Mouse (Mus musculus): ENCODE data around the gene Sos2. TPM values are rescaled to one million over a fixed set of nuclear protein-coding genes. Genes with fewer than 3 reads are reported as not detected.

The Sos2 gene
- total RNA-seq, 2 experiments from 2014 or later = 26.1 to 46.9 TPM

Other genes starting within 250 kb of the Sos2 start
- 7.0 and 12.9 TPM in 2 replicates for gene Vcpkmt, start 98.8 kb downstream of the Sos2 start, total RNA-seq (2014; fragmentation: Nextera tagmentation)
- gene Vcpkmt, start 98.8 kb downstream of the Sos2 start, total RNA-seq (2017) = 17.3 and 17.4 TPM in 2 replicates
- gene L2hgdh, start 43.0 kb upstream of the Sos2 start, total RNA-seq (2014; fragmentation: Nextera tagmentation) = 21.0 and 39.0 TPM in 2 replicates
- gene L2hgdh, start 43.0 kb upstream of the Sos2 start, total RNA-seq (2017) = 26.4 and 34.6 TPM in 2 replicates
- gene Atp5s, start 43.1 kb upstream of the Sos2 start, total RNA-seq (2014; fragmentation: Nextera tagmentation) = 18.9 and 30.4 TPM in 2 replicates
- 11.2 and 13.6 TPM in 2 replicates for gene Atp5s, start 43.1 kb upstream of the Sos2 start, total RNA-seq (2017)
- not detected in 2 replicates for gene Cdkl1, start 109.4 kb upstream of the Sos2 start, total RNA-seq (2014; fragmentation: Nextera tagmentation)
- gene Cdkl1, start 109.4 kb upstream of the Sos2 start, total RNA-seq (2017) = not detected in 2 replicates
- 0.11 TPM in 1 of 2 replicates, not detected in the other for gene Atl1, start 210.8 kb upstream of the Sos2 start, total RNA-seq (2014; fragmentation: Nextera tagmentation)
- 1.4 and 4.5 TPM in 2 replicates for gene Atl1, start 210.8 kb upstream of the Sos2 start, total RNA-seq (2017)
- 14.8 and 18.8 TPM in 2 replicates for gene Map4k5, start 211.3 kb upstream of the Sos2 start, total RNA-seq (2014; fragmentation: Nextera tagmentation)
- 16.4 and 24.1 TPM in 2 replicates for gene Map4k5, start 211.3 kb upstream of the Sos2 start, total RNA-seq (2017)

Data from granulocyte monocyte progenitor cell, adult 5-6 weeks (primary cell).